Comparison of ENCODE assay signal across 8 mouse cellular contexts in genomic region chr1:93694966-93695365, GRCm38 (mm10). TPM values are rescaled to one million over a fixed set of nuclear protein-coding genes. Genes with fewer than 3 reads are reported as not detected.
DNase-seq lines count a peak whose midpoint lies in the region.
"Had no signal": no experiment of that assay in that cellular context is flagged by ENCODE, and none has a peak within 500 bp of the region (broad histone marks: within the 10 kb centered on the region; RNA-seq: fewer than 3 reads in every experiment).

No protein-coding gene starts in this region.

- no peak overlapping the region for H3K27ac ChIP-seq in forebrain, embryonic 10.5 days

- 86% methylated on average over 6 of the region's 6 CpGs for WGBS in forebrain, embryonic 10.5 days

- no peaks in the 10 kb centered on the region for H3K27me3 ChIP-seq in forebrain, embryonic 10.5 days (ENCODE audit: poor library complexity, severe bottlenecking)

- no peak overlapping the region for H3K4me3 ChIP-seq in forebrain, embryonic 10.5 days
- H3K4me3 ChIP-seq: myocyte had no signal

- H3K9me3 ChIP-seq in forebrain, embryonic 10.5 days: no peaks in the 10 kb centered on the region

- DNase-seq in adrenal gland, adult 8-10 months: peak; percentile 61
- peak; percentile 60 to 71 for DNase-seq in cerebellum, postnatal 25 days
- DNase-seq in heart, postnatal 36 days: peak; percentile 73 to 76
- peak; percentile 62 for DNase-seq in lung, postnatal 25 days (ENCODE audit: low spot score)
- DNase-seq in left cerebral cortex, adult 8-10 months (ENCODE audit: low spot score in 2 of 2): no peak
- no peak for DNase-seq in left cerebral cortex, postnatal 36 days (ENCODE audit: low spot score in 2 of 2)
- no peak for DNase-seq in forebrain, embryonic 10.5 days (ENCODE audit: extremely low spot score, low spot score)

- peaks cover 62% of the 10 kb centered on the region for H3K36me3 ChIP-seq in forebrain, embryonic 10.5 days (replicated peaks)

- intact Hi-C loops in heart, postnatal 36 days (cut with DNase I): loop anchor here (2.0 kb wide), 1 partner anchor 32 kb away; no protein-coding TSS in a partner anchor
- intact Hi-C loops in left cerebral cortex, postnatal 36 days (cut with DNase I): no loop called here

- H3K4me1 ChIP-seq in forebrain, embryonic 10.5 days: no peaks in the 10 kb centered on the region

RNA-seq across cellular contexts. Expression of gene Bok, which starts 9.5 kb away (rescaled TPM):
- 10 to 100 TPM in 3 of 4 experiments, 1 to 10 TPM in 1; 9.1 to 13.5 (median 11.1) TPM for total RNA-seq in adrenal gland, adult 8-10 months (2022)
- 1 to 10 TPM; 3.3 to 4.1 TPM for total RNA-seq in heart, postnatal 36 days (2021)
- 10 to 100 TPM; 26.6 to 35.9 (median 30.8) TPM for total RNA-seq in left cerebral cortex, adult 8-10 months (2022)
- total RNA-seq in left cerebral cortex, postnatal 36 days (2021): 10 to 100 TPM; 28.3 to 33.2 TPM
- 50.9 and 55.3 TPM in 2 replicates for polyA plus RNA-seq in forebrain, embryonic 10.5 days (2016; fragmentation: Nextera tagmentation; extraction: Ambion mirVana)

RNA-seq across cellular contexts. Expression of gene Stk25, which starts 36.5 kb away (rescaled TPM):
- 100 to 1,000 TPM; 135 to 201 (median 170) TPM for total RNA-seq in adrenal gland, adult 8-10 months (2022)
- total RNA-seq in heart, postnatal 36 days (2021): 100 to 1,000 TPM in 1 of 2 experiments, 10 to 100 TPM in 1; 98.2 to 103 TPM
- total RNA-seq in left cerebral cortex, adult 8-10 months (2022): 100 to 1,000 TPM; 350 to 369 (median 358) TPM
- 100 to 1,000 TPM; 370 to 405 TPM for total RNA-seq in left cerebral cortex, postnatal 36 days (2021)
- polyA plus RNA-seq in forebrain, embryonic 10.5 days (2016; fragmentation: Nextera tagmentation; extraction: Ambion mirVana): 156 and 166 TPM in 2 replicates

RNA-seq across cellular contexts. Expression of gene Atg4b, which starts 56.3 kb away (rescaled TPM):
- 100 to 1,000 TPM in 2 of 4 experiments, 10 to 100 TPM in 2; 80.6 to 135 (median 109) TPM for total RNA-seq in adrenal gland, adult 8-10 months (2022)
- 10 to 100 TPM; 38.4 to 39.6 TPM for total RNA-seq in heart, postnatal 36 days (2021)
- 10 to 100 TPM; 77.7 to 85.0 (median 79.6) TPM for total RNA-seq in left cerebral cortex, adult 8-10 months (2022)
- total RNA-seq in left cerebral cortex, postnatal 36 days (2021): 10 to 100 TPM; 75.4 to 88.1 TPM
- 82.4 and 90.2 TPM in 2 replicates for polyA plus RNA-seq in forebrain, embryonic 10.5 days (2016; fragmentation: Nextera tagmentation; extraction: Ambion mirVana)

RNA-seq across cellular contexts. Expression of gene Thap4, which starts 59.7 kb away (rescaled TPM):
- total RNA-seq in adrenal gland, adult 8-10 months (2022): 10 to 100 TPM; 45.0 to 54.2 (median 51.8) TPM
- total RNA-seq in heart, postnatal 36 days (2021): 10 to 100 TPM; 77.9 to 88.1 TPM
- total RNA-seq in left cerebral cortex, adult 8-10 months (2022): 10 to 100 TPM; 33.6 to 45.6 (median 42.1) TPM
- total RNA-seq in left cerebral cortex, postnatal 36 days (2021): 10 to 100 TPM; 36.0 to 39.0 TPM
- polyA plus RNA-seq in forebrain, embryonic 10.5 days (2016; fragmentation: Nextera tagmentation; extraction: Ambion mirVana): 48.2 and 48.8 TPM in 2 replicates

Comparison
In these comparisons a context has a peak if more than half of its experiments do, and no peak if none do; other contexts are left out.
1. DNase-seq: peak in adrenal gland, adult 8-10 months (single experiment), cerebellum, postnatal 25 days (2 of 2), heart, postnatal 36 days (2 of 2) and lung, postnatal 25 days (single experiment); none in left cerebral cortex, adult 8-10 months (0 of 2), left cerebral cortex, postnatal 36 days (0 of 2) and forebrain, embryonic 10.5 days (single experiment).